Mouse (Mus musculus) CH12F3 (cell line): ENCODE data around the gene Tas2r136.

ENCODE experiments used
- in situ Hi-C: fragments of 300-500 bp; cut with MboI; formaldehyde crosslinking; loops from 2 replicates; pipeline ENCODE4 v1.14.3; 2020; ENCODE audit warnings: low sequenced_read_pairs

Tas2r136 gene

GRCm38 (mm10) chr6:132778062-132778461 lies at the start of gene Tas2r136:
TSS of gene Tas2r136 (minus strand) at chr6:132778162.
- in situ Hi-C loops: no loop called here

- in situ Hi-C loops: no loop called here
Measured at GRCm38 (mm10) chr6:132802518-132802917, 24.6 kb upstream of the Tas2r136 start, which contains the start of gene Tas2r117. TSS of gene Tas2r117 (plus strand) at chr6:132802818.

GRCm38 (mm10) chr6:132795393-132795792 lies 17.4 kb upstream of the Tas2r136 start:
- in situ Hi-C loops: no loop called here

GRCm38 (mm10) chr6:132761831-132762230 lies 16.1 kb downstream of the Tas2r136 start, which contains the start of gene Tas2r102:
TSS of gene Tas2r102 (plus strand) at chr6:132762131.
- in situ Hi-C loops: no loop called here

- in situ Hi-C loops: no loop called here
Measured at GRCm38 (mm10) chr6:132754430-132754829, 23.5 kb downstream of the Tas2r136 start, which contains the start of gene Tas2r124. TSS of gene Tas2r124 (plus strand) at chr6:132754730.

GRCm38 (mm10) chr6:132750206-132750605 lies 27.8 kb downstream of the Tas2r136 start:
- in situ Hi-C loops: no loop called here

- in situ Hi-C loops: no loop called here
Measured at GRCm38 (mm10) chr6:132737935-132738334, 40.0 kb downstream of the Tas2r136 start, which contains the start of gene Tas2r115. TSS of gene Tas2r115 (minus strand) at chr6:132738035.
